Mouse (Mus musculus): ENCODE data around the gene Bcas1. TPM values are rescaled to one million over a fixed set of nuclear protein-coding genes. Genes with fewer than 3 reads are reported as not detected.
"Not testable (repeated sequence)": the region's sequence is repeated elsewhere in the genome, so short reads cannot be mapped to it uniquely, and the experiment has no call there.

Bcas1 gene
- polyA plus RNA-seq, 1 experiment from 2014 or later: 1.4 TPM

DNA sequence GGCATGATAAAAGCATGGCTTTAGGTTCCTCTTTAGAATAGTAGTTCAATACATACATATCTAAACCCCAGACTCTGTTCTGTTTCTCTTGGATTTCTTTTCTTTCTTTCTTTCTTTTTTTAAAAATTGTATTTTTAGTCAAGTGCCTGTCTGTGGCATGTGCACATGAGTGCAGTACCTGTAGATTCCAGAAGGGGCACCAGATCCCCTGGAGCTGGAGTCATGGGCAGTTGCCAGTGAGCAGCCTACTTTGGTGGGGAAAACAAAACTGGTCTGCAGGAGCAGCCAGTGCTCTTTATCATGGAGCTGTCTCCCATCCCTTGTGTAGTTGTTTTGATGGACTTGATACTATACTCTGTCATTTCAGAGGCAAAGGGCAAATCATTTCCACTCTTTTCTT is 40.4 kb upstream of the Bcas1 start:
- Histone ChIP-seq H3K9ac (no peak overlapping the region), H3K36me3 (ENCODE audit: insufficient read depth) (no peaks in the 10 kb centered on the region), H3K4me3 (ENCODE audit: low read depth, low read length) (no peak overlapping the region), H3K9me3 (ENCODE audit: low read depth, low read length) (no peaks in the 10 kb centered on the region), H3K4me1 (ENCODE audit: insufficient read depth) (no peaks in the 10 kb centered on the region), H3K27me3 (ENCODE audit: insufficient read depth, low read length) (no peaks in the 10 kb centered on the region), H3K4me2 (no peak overlapping the region), H3K27ac (ENCODE audit: low read depth) (no peak overlapping the region)
- TF ChIP-seq CTCF (IDR thresholded peaks at IDR 0.05; ENCODE audit: low read depth): peak; percentile 56
- no peak for ATAC-seq (ENCODE audit: insufficient read depth)
- DNase-seq: peak; percentile 58

DNA sequence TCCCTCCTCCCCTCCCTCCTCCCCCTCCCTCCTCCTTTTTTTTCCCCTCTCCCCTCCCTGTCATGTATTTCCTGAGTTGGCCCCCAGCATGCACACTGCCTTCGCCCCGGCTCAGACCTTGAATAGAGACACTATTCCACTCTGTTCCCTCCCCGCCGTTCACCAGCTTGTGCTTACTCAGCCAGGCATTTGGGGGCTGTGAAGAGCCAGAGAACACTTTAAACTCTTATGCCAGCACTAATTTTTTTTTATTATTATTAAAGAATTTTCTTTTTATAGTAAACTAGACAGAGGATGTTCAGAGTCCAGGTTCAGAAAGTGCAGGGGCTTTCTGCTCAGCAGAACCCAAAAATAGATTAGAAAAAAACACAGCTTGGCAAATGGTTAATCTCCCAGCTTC is 37.2 kb upstream of the Bcas1 start:
- no peak for TF ChIP-seq CTCF (IDR thresholded peaks at IDR 0.05; ENCODE audit: low read depth)
- H3K9ac ChIP-seq: no peak overlapping the region
- ATAC-seq (ENCODE audit: insufficient read depth): no peak
- no peaks in the 10 kb centered on the region for H3K36me3 ChIP-seq (ENCODE audit: insufficient read depth)
- H3K9me3 ChIP-seq (ENCODE audit: low read depth, low read length): no peaks in the 10 kb centered on the region
- H3K27me3 ChIP-seq (ENCODE audit: insufficient read depth, low read length): no peaks in the 10 kb centered on the region
- no peak overlapping the region for H3K4me2 ChIP-seq
- WGBS: 40% methylated on average over 4 of the region's 4 CpGs
- H3K4me3 ChIP-seq (ENCODE audit: low read depth, low read length): no peak overlapping the region
- no peak overlapping the region for H3K27ac ChIP-seq (ENCODE audit: low read depth)
- DNase-seq: no peak
- H3K4me1 ChIP-seq (ENCODE audit: insufficient read depth): no peaks in the 10 kb centered on the region

DNA sequence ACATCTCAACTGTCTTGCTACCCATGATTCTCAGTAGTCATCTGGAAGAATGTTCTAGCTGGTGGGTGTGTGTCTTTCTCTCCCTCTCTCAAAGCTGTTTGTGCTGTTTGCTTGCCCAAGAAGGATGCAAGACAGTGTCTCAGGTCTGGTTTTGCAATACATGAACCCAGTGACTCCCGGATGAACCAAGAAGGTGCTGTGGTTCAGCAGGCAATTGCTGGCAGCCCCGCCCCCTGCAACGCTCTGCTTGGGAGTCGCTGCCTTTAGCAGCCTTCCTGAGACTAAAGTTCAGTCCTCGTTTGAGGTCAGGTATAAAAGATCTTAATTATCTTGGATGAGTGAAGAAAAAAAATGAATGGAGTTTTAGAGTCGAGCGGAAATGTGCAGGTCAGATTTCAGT is 34.0 kb upstream of the Bcas1 start:
- H3K4me3 ChIP-seq (ENCODE audit: low read depth, low read length): no peak overlapping the region
- WGBS: 59% methylated on average over 7 of the region's 7 CpGs
- no peak for TF ChIP-seq CTCF (IDR thresholded peaks at IDR 0.05; ENCODE audit: low read depth)
- no peaks in the 10 kb centered on the region for H3K4me1 ChIP-seq (ENCODE audit: insufficient read depth)
- H3K9me3 ChIP-seq (ENCODE audit: low read depth, low read length): no peaks in the 10 kb centered on the region
- no peak for DNase-seq
- H3K36me3 ChIP-seq (ENCODE audit: insufficient read depth): no peaks in the 10 kb centered on the region
- H3K27me3 ChIP-seq (ENCODE audit: insufficient read depth, low read length): no peaks in the 10 kb centered on the region
- no peak overlapping the region for H3K4me2 ChIP-seq
- H3K9ac ChIP-seq: no peak overlapping the region
- H3K27ac ChIP-seq (ENCODE audit: low read depth): no peak overlapping the region
- ATAC-seq (ENCODE audit: insufficient read depth): no peak

DNA sequence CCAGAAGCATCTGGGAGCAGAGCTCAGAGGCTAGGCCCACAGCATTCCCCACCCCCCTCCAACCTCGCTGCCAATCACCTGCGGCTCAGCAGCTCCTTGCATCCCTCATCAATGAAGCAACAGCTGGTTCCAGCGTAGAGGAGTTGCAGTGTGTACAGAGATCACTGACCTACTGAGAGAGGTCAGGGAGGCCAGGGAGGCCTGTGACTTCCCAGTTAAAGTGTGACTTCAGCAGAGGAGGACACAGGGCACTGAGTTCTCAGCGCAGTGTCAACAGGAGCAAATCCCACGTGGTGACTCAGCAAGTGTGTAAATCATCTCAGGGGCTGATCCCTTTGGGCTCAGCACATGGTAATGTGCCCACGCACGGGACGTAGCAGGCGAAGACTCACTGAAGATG is 32.2 kb upstream of the Bcas1 start:
- Histone ChIP-seq H3K4me2 (no peak overlapping the region), H3K27me3 (ENCODE audit: insufficient read depth, low read length) (no peaks in the 10 kb centered on the region), H3K4me3 (ENCODE audit: low read depth, low read length) (no peak overlapping the region), H3K9ac (no peak overlapping the region), H3K9me3 (ENCODE audit: low read depth, low read length) (no peaks in the 10 kb centered on the region), H3K36me3 (ENCODE audit: insufficient read depth) (no peaks in the 10 kb centered on the region), H3K4me1 (ENCODE audit: insufficient read depth) (no peaks in the 10 kb centered on the region), H3K27ac (ENCODE audit: low read depth) (no peak overlapping the region)
- DNase-seq (no peak), ATAC-seq (ENCODE audit: insufficient read depth) (no peak)
- 28% methylated on average over 9 of the region's 9 CpGs for WGBS
- TF ChIP-seq CTCF (IDR thresholded peaks at IDR 0.05; ENCODE audit: low read depth): no peak

DNA sequence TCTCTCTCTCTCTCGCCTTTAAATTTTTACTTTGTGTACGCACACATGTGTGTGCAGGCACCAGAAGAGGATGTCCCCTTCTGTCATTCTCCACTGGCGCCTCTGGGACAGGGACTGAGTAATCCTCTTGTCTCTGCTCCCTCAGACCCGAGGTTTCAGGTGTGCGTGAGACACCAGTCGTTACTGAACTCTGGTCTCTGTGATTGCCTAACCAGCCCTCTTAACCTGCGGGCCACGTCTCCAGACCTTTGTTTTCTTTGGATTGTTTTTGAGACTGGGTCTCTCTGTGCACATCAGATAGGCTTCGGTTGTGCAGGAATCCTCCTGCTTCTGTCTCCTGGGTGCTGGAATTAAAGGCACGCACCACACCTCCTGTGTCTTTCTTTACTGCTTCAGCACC is 31.5 kb upstream of the Bcas1 start:
- Histone ChIP-seq H3K9me3 (ENCODE audit: low read depth, low read length) (no peaks in the 10 kb centered on the region), H3K27me3 (ENCODE audit: insufficient read depth, low read length) (no peaks in the 10 kb centered on the region), H3K4me3 (ENCODE audit: low read depth, low read length) (no peak overlapping the region), H3K4me2 (no peak overlapping the region), H3K36me3 (ENCODE audit: insufficient read depth) (no peaks in the 10 kb centered on the region), H3K27ac (ENCODE audit: low read depth) (no peak overlapping the region), H3K4me1 (ENCODE audit: insufficient read depth) (no peaks in the 10 kb centered on the region), H3K9ac (no peak overlapping the region)
- DNase-seq (no peak), ATAC-seq (ENCODE audit: insufficient read depth) (no peak)
- no peak for TF ChIP-seq CTCF (IDR thresholded peaks at IDR 0.05; ENCODE audit: low read depth)
- 52% methylated on average over 10 of the region's 10 CpGs for WGBS

DNA sequence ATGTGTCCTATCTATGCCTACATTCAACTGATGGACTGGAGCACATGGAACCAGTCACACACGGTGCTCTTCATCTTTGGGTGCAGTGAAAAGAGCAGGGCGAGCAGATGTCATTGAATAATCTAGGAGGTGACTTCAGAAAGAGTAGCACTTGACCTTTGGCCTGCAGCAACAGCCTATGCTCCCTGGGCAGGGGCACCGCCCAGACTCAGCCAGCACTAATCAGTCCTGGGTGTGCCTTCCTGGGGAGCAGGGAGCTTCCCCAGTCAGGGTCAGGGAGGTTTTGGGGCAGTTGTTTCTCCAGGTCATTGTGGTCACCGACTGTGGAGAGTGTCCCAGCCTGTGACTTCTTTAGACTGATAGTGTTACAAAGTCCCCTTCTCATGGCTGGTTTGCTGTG is 26.2 kb upstream of the Bcas1 start:
- H3K27me3 ChIP-seq (ENCODE audit: insufficient read depth, low read length); H3K4me3 ChIP-seq (ENCODE audit: low read depth, low read length); ATAC-seq (ENCODE audit: insufficient read depth); H3K27ac ChIP-seq (ENCODE audit: low read depth); H3K36me3 ChIP-seq (ENCODE audit: insufficient read depth); H3K4me1 ChIP-seq (ENCODE audit: insufficient read depth); DNase-seq; H3K9ac ChIP-seq; H3K4me2 ChIP-seq; H3K9me3 ChIP-seq (ENCODE audit: low read depth, low read length): not testable (repeated sequence)
- WGBS: 47% methylated on average over 3 of the region's 4 CpGs

DNA sequence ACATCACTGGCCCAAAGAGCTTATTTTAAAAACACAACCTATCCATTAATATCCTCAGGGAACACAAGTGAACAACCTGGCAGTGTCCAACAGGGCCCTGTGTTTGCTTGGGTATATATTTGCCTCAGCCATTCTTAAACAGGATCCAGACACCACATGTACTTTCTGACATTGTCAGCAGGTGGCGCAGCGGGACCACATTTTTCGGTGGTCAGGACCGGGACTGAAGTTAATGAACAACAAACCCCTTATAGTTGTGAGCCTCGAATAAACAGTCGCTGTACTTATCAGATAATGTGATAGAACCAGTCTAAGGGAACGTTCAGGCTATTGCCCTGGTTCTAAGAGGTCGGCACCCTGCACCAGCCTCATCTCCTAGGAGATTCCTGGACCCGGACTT is 23.3 kb upstream of the Bcas1 start:
- no peak overlapping the region for H3K4me3 ChIP-seq (ENCODE audit: low read depth, low read length)
- no peaks in the 10 kb centered on the region for H3K4me1 ChIP-seq (ENCODE audit: insufficient read depth)
- no peaks in the 10 kb centered on the region for H3K9me3 ChIP-seq (ENCODE audit: low read depth, low read length)
- DNase-seq: peak; percentile 95
- no peak overlapping the region for H3K9ac ChIP-seq
- TF ChIP-seq CTCF (IDR thresholded peaks at IDR 0.05; ENCODE audit: low read depth): peak; percentile 93
- ATAC-seq (ENCODE audit: insufficient read depth): peak; percentile 79
- H3K27ac ChIP-seq (ENCODE audit: low read depth): no peak overlapping the region
- peak overlapping the region; percentile 38 for H3K4me2 ChIP-seq
- H3K36me3 ChIP-seq (ENCODE audit: insufficient read depth): no peaks in the 10 kb centered on the region
- 5% methylated on average over 9 of the region's 9 CpGs for WGBS
- no peaks in the 10 kb centered on the region for H3K27me3 ChIP-seq (ENCODE audit: insufficient read depth, low read length)

DNA sequence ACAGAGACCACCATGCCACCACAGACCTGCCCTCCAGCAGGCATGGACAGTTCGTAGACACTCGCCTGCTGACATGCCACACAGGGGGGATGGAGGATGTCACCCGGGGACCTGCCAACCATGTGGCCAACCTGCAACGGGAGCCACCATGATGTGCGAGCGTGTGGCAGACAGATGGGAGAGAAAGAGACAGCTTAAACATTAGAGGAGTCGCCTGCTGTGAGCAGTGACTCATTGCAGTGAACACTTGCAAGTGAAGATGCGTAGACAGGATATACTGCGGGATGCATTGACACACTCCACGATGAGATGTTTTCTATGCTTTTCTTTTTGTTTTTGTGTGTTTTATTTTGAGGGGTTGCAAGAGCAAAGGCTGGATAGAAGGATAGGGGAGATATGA is 20.0 kb upstream of the Bcas1 start:
- no peak for TF ChIP-seq CTCF (IDR thresholded peaks at IDR 0.05; ENCODE audit: low read depth)
- Histone ChIP-seq H3K4me1 (ENCODE audit: insufficient read depth) (no peaks in the 10 kb centered on the region), H3K36me3 (ENCODE audit: insufficient read depth) (no peaks in the 10 kb centered on the region), H3K4me2 (no peak overlapping the region), H3K27me3 (ENCODE audit: insufficient read depth, low read length) (no peaks in the 10 kb centered on the region), H3K9ac (no peak overlapping the region), H3K4me3 (ENCODE audit: low read depth, low read length) (no peak overlapping the region), H3K9me3 (ENCODE audit: low read depth, low read length) (no peaks in the 10 kb centered on the region), H3K27ac (ENCODE audit: low read depth) (no peak overlapping the region)
- no peak for DNase-seq
- WGBS: 60% methylated on average over 10 of the region's 10 CpGs
- ATAC-seq (ENCODE audit: insufficient read depth): no peak
